Mouse (Mus musculus): ENCODE measurements at regions not wholly inside any gene's neighbourhood (a gene's known extent, or its start where the extent isn't known, plus 50 kb on each side); places are given as distances from the start of the nearest gene placed in this dataset.

DNA sequence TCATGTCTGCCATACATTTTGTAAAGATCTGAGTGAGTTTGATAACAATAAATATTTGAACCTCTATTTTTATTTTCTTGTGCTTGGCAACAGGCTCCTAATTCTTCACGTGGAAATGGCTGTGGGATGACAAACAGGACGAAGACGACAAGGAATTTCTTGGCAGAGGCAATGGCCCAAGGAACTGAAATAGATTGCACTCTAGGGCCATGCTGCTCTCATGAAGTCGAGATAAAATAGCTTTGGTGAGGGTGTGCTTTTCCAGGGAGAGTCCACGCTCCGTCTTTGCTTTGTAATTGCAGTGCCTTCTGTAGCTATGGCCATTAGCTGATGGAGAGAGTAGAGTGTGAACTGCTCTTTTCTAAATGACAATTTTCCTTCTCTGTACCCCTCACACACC lies 50.9 kb upstream of the 1810046K07Rik start:
- Histone ChIP-seq H3K4me1 (no peaks in the 10 kb centered on the region), H3K36me3 (replicated peaks) (no peaks in the 10 kb centered on the region), H3K27me3 (no peaks in the 10 kb centered on the region), H3K4me2 (no peak overlapping the region), H3K4me3 (replicated peaks) (no peak overlapping the region), H3K27ac (no peak overlapping the region), H3K9me3 (no peaks in the 10 kb centered on the region), H3K9ac (no peak overlapping the region)
- ATAC-seq (ENCODE audit: low FRiP score): no peak
- 80% methylated on average over 6 of the region's 6 CpGs for WGBS

DNA sequence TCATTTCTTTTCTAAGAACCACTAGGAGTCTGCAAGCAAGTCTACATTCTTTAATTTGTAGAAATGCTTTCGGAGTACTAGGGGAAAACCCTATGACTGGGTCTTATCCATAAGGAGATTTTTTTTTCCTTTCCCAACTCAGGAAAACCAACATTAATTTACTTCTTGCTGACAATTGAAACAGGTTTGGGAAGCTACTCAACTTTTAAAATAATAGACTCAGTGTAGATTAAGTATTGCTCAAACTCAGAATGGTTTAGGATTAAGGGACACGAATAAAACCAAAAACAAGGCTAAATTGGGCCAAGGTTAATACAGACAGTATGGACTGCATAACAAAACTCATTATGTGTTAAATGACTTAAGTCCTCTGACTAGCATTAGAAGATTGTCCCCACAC lies 65.2 kb upstream of the 1810046K07Rik start:
- WGBS: 82% methylated on average over 2 of the region's 2 CpGs
- H3K9ac ChIP-seq: no peak overlapping the region
- no peak overlapping the region for H3K4me3 ChIP-seq (replicated peaks)
- H3K27me3 ChIP-seq: no peaks in the 10 kb centered on the region
- H3K4me2 ChIP-seq: no peak overlapping the region
- no peaks in the 10 kb centered on the region for H3K4me1 ChIP-seq
- ATAC-seq (ENCODE audit: low FRiP score): no peak
- no peak overlapping the region for H3K27ac ChIP-seq
- no peaks in the 10 kb centered on the region for H3K36me3 ChIP-seq (replicated peaks)
- no peaks in the 10 kb centered on the region for H3K9me3 ChIP-seq

DNA sequence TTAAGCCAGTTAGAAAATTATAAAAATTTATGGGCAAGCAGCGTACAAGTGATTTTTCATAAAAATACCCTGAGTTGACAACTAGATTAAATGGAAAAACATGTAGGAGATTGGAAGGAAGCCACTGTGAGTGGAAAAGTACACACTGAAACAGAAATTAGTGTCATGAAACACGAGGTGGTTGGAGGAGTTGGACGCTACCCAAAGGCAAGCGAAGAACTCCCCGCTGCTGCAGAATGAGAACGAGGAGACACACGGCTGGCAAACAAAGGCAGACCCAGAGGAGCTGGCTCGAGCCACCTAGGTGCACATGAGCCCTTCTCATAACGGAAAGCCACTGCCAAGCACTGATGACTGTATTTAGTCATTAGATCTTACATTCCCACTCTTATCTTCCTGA lies 65.7 kb upstream of the 1810046K07Rik start:
- Histone ChIP-seq H3K36me3 (replicated peaks) (no peaks in the 10 kb centered on the region), H3K9me3 (no peaks in the 10 kb centered on the region), H3K4me3 (replicated peaks) (no peak overlapping the region), H3K4me1 (no peaks in the 10 kb centered on the region), H3K27ac (no peak overlapping the region), H3K9ac (no peak overlapping the region), H3K27me3 (no peaks in the 10 kb centered on the region), H3K4me2 (no peak overlapping the region)
- 0 out of 2 replicates have a peak, but pooled peaks have one; percentile 41 for ATAC-seq (ENCODE audit: low FRiP score)
- WGBS: 67% methylated on average over 9 of the region's 9 CpGs

DNA sequence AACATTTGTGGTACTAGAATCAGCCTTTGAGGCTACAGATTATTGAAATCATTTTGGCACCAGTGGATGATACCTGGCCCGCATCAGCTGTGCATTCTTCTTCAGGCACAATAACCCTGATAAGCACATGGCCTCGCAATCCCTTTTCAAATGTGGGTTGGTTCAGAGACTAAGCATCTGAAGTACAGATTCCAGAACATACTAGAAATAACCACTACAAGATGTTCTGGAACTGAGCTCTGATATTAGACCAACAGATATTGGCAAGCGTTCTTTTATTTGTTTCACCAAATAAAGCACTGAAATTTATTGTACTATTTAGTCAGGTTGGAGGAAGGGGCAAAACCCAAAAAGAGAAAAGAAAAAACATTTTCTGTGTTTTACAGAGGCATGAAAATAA lies 68.1 kb upstream of the 1810046K07Rik start:
- Histone ChIP-seq H3K4me2 (no peak overlapping the region), H3K27ac (no peak overlapping the region), H3K27me3 (no peaks in the 10 kb centered on the region), H3K36me3 (replicated peaks) (no peaks in the 10 kb centered on the region), H3K4me1 (no peaks in the 10 kb centered on the region), H3K9ac (no peak overlapping the region), H3K4me3 (replicated peaks) (no peak overlapping the region), H3K9me3 (no peaks in the 10 kb centered on the region)
- no peak for ATAC-seq (ENCODE audit: low FRiP score)
- WGBS: 94% methylated on average over 3 of the region's 3 CpGs

DNA sequence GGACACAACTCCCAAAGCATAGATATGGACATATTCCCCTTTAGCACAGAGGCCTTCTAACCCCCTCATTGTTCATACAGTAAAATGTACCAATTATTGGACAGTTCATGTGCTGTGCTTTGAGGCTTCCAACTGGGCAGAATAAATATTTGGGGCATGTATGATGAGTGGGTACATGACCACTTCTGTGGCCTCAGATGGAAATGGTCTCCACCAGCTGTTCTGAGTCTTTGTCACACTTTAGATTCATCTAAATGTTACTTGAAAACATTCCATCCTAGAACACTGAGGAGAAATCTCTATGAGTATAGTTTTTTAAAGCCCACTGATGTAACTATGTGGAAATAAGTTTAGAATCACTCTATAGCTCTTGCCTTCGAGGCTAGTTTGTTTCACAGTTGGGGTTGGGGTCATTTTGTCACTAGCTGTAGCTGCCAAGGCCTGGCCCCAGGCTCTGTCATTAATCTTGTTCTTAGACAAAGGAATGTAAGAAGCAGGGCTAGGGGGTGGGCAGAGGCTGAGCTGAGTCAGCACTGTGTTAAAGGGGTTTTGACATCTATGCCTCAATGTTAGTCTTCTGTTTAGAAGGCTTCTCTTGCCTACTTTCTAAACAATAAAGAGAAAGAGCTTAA lies 69.0 kb upstream of the 1810046K07Rik start:
- 28% methylated on average over 1 of the region's 1 CpGs for WGBS
- H3K9ac ChIP-seq: no peak overlapping the region
- no peaks in the 10 kb centered on the region for H3K36me3 ChIP-seq (replicated peaks)
- no peaks in the 10 kb centered on the region for H3K4me1 ChIP-seq
- no peak overlapping the region for H3K27ac ChIP-seq
- H3K27me3 ChIP-seq: no peaks in the 10 kb centered on the region
- H3K9me3 ChIP-seq: no peaks in the 10 kb centered on the region
- no peak for ATAC-seq (ENCODE audit: low FRiP score)
- H3K4me3 ChIP-seq (replicated peaks): no peak overlapping the region
- no peak overlapping the region for H3K4me2 ChIP-seq

DNA sequence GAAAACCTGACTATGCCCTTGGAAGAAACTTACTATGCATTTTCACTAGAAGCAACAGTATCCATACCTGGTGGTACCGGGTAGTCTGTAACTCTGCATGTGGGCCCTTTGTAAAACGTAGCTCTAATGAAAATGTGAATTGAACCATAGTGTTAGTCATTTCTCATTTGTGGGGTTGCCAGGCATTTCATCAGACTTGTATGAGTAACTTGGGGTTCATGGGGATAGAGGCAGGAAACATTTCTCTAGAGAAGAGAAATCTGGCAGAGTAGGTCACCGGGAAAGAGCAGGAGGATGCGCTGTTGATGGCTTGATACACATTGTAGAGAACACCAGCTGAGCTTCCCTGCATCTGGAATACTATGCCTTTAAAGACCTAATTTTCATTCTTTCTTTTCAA lies 70.2 kb upstream of the 1810046K07Rik start:
- Histone ChIP-seq H3K9me3 (no peaks in the 10 kb centered on the region), H3K27me3 (no peaks in the 10 kb centered on the region), H3K27ac (no peak overlapping the region), H3K4me2 (no peak overlapping the region), H3K36me3 (replicated peaks) (no peaks in the 10 kb centered on the region), H3K9ac (no peak overlapping the region), H3K4me3 (replicated peaks) (no peak overlapping the region), H3K4me1 (no peaks in the 10 kb centered on the region)
- no peak for ATAC-seq (ENCODE audit: low FRiP score)
- 84% methylated on average over 4 of the region's 4 CpGs for WGBS

DNA sequence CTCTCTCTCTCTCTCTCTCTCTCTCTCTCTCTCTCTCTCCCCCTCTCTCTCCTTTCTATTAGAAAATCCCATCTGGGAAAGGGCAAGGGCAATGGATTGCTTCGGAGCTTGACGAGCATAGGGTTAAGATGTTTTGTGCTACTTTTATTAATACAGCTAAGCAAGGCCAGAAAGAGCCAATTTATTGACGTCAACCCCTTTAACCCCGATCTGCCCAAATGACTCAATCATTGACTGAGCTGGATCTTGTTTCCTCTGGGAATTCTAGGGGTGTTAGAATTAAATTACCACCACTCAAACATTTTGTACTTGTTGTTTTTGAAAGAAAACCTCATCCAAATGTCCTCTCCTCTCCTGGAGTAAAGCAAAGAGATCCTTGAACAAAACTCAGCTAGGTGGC lies 70.6 kb upstream of the 1810046K07Rik start:
- no peaks in the 10 kb centered on the region for H3K9me3 ChIP-seq
- no peak overlapping the region for H3K4me3 ChIP-seq (replicated peaks)
- no peaks in the 10 kb centered on the region for H3K36me3 ChIP-seq (replicated peaks)
- H3K27ac ChIP-seq: no peak overlapping the region
- WGBS: 58% methylated on average over 4 of the region's 4 CpGs
- no peak overlapping the region for H3K4me2 ChIP-seq
- no peak overlapping the region for H3K9ac ChIP-seq
- no peaks in the 10 kb centered on the region for H3K27me3 ChIP-seq
- no peak for ATAC-seq (ENCODE audit: low FRiP score)
- H3K4me1 ChIP-seq: no peaks in the 10 kb centered on the region

DNA sequence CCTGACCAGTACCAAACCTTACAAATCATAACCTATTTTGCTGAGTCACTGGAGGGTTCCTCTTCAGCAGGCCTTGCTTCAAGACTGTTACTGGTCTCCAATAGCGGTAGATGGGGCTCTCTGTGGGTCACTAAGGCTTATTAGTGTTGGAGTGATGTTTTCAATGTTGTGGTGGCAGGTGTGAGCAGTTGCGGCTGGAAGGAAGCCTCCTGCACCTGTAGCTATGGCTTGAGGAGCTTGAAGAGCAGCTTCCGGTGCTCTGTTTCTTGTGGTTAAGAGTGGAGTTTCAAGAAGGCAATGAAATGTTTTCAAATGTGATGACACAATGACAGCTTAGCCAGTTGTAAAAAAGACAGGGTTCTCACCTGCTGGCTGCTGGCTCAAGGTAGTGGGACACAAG lies 73.1 kb upstream of the 1810046K07Rik start:
- ATAC-seq (ENCODE audit: low FRiP score): no peak
- H3K4me2 ChIP-seq: no peak overlapping the region
- no peak overlapping the region for H3K4me3 ChIP-seq (replicated peaks)
- H3K27ac ChIP-seq: no peak overlapping the region
- H3K9ac ChIP-seq: no peak overlapping the region
- WGBS: 92% methylated on average over 3 of the region's 3 CpGs
- H3K36me3 ChIP-seq (replicated peaks): no peaks in the 10 kb centered on the region
- no peaks in the 10 kb centered on the region for H3K9me3 ChIP-seq
- no peaks in the 10 kb centered on the region for H3K27me3 ChIP-seq
- H3K4me1 ChIP-seq: no peaks in the 10 kb centered on the region

DNA sequence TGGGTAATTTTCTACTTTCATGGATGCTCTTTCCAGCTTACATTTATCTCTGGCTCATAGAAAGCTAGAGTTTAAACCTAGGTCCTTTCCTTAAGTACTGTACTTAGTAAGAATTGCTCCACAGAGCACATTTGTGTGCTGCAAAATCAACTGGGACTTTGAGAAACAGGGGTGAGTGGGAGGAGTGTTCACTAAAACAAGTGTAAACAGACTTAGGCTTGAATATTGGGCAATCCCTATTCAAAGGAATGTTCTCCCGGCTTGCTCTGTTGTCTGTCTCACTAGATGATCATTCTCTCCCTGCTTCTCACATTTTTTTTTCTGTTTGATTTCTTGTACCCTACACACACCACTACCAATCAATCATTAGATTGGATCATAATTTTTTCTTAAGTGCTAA lies 79.3 kb upstream of the 1810046K07Rik start:
- 81% methylated on average over 1 of the region's 1 CpGs for WGBS
- Histone ChIP-seq H3K9ac (no peak overlapping the region), H3K4me3 (replicated peaks) (no peak overlapping the region), H3K4me2 (no peak overlapping the region), H3K36me3 (replicated peaks) (no peaks in the 10 kb centered on the region), H3K9me3 (no peaks in the 10 kb centered on the region), H3K27me3 (no peaks in the 10 kb centered on the region), H3K4me1 (no peaks in the 10 kb centered on the region), H3K27ac (no peak overlapping the region)
- no peak for ATAC-seq (ENCODE audit: low FRiP score)

DNA sequence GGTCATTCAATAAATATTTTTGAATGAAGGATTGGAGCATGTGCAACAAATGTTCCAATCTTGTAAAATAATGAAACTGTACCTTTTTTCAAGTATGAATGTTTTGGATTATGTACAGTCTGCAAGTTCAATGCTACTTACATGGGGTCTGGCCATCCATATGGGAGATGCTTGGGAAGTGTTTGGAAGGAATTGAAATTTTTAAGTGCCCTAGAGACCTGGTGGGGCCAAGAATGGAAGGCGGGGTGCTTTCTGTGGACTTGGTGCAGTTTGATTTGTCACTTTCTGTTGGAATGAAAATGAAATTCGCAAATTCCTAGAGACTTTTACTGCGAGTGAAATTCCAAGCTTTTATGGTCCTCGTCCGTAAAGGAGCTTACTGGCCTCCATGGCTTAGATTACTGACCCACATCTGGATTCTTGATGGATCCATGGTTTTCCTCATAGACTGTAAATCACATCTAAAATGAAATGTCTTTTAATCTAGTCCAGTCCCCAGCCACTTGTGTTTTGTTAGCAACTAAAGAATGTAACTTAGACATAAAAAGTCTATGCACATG lies 90.3 kb upstream of the 1810046K07Rik start:
- no peaks in the 10 kb centered on the region for H3K36me3 ChIP-seq (replicated peaks)
- WGBS: 92% methylated on average over 5 of the region's 5 CpGs
- H3K27ac ChIP-seq: no peak overlapping the region
- H3K27me3 ChIP-seq: no peaks in the 10 kb centered on the region
- H3K4me2 ChIP-seq: no peak overlapping the region
- H3K4me1 ChIP-seq: no peaks in the 10 kb centered on the region
- no peak for ATAC-seq (ENCODE audit: low FRiP score)
- no peak overlapping the region for H3K9ac ChIP-seq
- H3K9me3 ChIP-seq: no peaks in the 10 kb centered on the region
- no peak overlapping the region for H3K4me3 ChIP-seq (replicated peaks)

DNA sequence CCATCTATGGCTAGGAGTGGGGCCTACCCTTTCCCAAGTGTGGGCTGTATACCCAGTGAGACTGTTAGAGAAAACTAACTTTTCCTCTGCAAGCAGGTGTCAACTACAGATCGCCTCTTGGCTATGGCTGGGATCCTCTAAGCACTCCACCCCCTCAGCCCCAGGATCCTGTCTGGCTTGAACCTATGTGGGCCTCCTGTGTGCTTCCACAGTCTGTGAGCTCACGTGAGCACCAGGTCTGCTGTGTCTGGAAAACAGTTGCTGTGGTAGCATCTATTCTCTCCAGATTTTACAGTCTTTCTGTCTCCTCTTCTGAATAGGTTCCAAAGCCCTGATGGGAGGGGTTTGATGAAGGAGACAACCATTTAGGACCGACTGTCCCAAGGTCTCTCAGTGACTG lies 93.8 kb upstream of the 1810046K07Rik start:
- no peak overlapping the region for H3K27ac ChIP-seq
- 72% methylated on average over 3 of the region's 3 CpGs for WGBS
- no peak for ATAC-seq (ENCODE audit: low FRiP score)
- H3K4me1 ChIP-seq: no peaks in the 10 kb centered on the region
- no peak overlapping the region for H3K4me2 ChIP-seq
- H3K4me3 ChIP-seq (replicated peaks): no peak overlapping the region
- H3K27me3 ChIP-seq: no peaks in the 10 kb centered on the region
- H3K9ac ChIP-seq: no peak overlapping the region
- no peaks in the 10 kb centered on the region for H3K36me3 ChIP-seq (replicated peaks)
- H3K9me3 ChIP-seq: no peaks in the 10 kb centered on the region

DNA sequence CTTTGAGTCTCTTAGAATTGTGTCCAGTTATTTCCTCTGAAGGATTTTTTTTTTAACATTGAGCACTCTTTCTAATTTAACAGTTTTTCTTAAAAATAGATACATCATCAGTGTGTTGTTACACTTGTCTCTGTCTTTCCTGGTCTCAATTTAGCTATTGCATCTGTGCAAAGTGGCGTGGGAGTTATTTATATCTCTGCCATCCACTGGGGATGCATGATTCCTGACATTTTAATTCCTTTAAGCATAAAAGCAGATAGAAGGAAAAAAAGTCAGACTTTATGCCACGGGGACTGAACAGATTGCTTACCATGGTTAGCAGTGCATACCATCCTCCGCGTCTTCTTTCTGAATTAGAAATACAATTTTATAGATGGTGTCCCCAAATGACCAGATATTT lies 94.6 kb upstream of the 1810046K07Rik start:
- Histone ChIP-seq H3K27ac (no peak overlapping the region), H3K4me2 (no peak overlapping the region), H3K4me3 (replicated peaks) (no peak overlapping the region), H3K9ac (no peak overlapping the region), H3K36me3 (replicated peaks) (no peaks in the 10 kb centered on the region), H3K4me1 (no peaks in the 10 kb centered on the region), H3K27me3 (no peaks in the 10 kb centered on the region), H3K9me3 (no peaks in the 10 kb centered on the region)
- 87% methylated on average over 4 of the region's 4 CpGs for WGBS
- no peak for ATAC-seq (ENCODE audit: low FRiP score)

DNA sequence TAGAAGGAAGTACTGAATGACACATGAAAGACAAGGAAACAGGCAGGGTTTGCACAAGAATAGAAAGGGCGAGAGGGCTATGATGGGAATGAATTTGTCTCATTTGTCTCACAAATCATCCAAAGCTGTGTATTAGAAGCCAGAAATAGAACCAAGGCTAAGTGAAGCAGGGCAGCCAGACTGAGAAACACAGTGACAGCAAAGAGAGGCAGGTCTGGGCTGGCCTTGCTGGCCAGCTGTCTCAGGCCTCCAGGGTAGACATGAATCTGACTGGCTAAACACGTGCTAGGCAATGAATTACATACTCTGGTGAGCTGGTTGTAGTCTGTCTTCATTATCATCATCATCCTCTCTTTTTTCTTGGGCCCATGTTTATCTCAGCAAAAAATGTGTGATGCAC lies 101.7 kb upstream of the 1810046K07Rik start:
- Histone ChIP-seq H3K4me3 (replicated peaks) (no peak overlapping the region), H3K27me3 (no peaks in the 10 kb centered on the region), H3K27ac (no peak overlapping the region), H3K4me1 (no peaks in the 10 kb centered on the region), H3K4me2 (no peak overlapping the region), H3K9ac (no peak overlapping the region), H3K36me3 (replicated peaks) (no peaks in the 10 kb centered on the region), H3K9me3 (no peaks in the 10 kb centered on the region)
- 83% methylated on average over 2 of the region's 2 CpGs for whole genome bisulfite sequencing
- ATAC-seq (ENCODE audit: low FRiP score): no peak
